Mouse (Mus musculus) heart, adult 8-10 months (tissue): ENCODE measurements around the gene Gemin8. TPM values are rescaled to one million over a fixed set of nuclear protein-coding genes. Genes with fewer than 3 reads are reported as not detected.

ENCODE experiments used
- DNase-seq: peaks from one replicate; pipeline ENCODE4 v3.0.0; 2022; ENCODE audit warnings: low spot score
- total RNA-seq, 4 experiments: library from RNA; stranded (reverse); gene quantifications; 2 replicates each; pipeline ENCODE4 v1.2.4; 2022

Gemin8 gene
- total RNA-seq, 4 experiments from 2014 or later: 2.0 to 3.1 (median 2.9) TPM

- no peak for DNase-seq
Measured at GRCm38 (mm10) chrX:166229750-166230149, 59.5 kb downstream of the Gemin8 start.

DNA sequence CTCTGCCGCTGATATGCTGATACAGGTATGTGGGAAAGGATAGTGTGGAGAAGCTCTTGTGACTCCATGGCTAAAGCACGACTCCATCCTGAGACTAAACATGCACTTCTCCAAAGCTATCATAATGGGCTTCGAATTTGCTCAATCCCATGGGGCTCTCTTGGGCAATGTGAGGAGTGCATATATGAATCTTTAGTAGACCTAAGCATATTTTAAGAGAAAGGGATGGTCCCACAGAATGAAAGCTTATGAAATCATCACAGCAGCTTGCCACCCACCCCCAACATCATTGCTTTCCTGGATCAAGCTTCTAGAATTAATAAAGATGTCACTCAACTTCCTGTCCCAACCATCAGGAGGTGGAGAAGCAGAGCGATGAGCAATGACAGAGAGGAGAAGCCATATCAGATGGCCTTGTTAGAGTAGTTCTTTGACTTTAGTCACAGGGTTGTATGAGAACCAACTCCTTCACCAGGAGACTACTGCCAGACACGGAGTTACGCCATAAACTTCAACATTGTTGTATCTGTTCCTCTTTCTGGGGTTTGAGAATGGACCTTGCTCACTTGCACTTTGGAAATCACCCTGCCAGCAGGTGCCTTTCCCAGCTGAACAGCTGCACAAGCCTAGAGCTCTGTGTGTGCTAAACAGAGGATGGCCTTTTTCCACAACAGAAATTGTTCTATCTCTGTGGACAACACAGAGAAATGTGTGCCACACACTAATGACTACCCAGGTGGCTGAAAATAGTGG, 60.4 kb downstream of the Gemin8 start:
- DNase-seq: no peak

DNA sequence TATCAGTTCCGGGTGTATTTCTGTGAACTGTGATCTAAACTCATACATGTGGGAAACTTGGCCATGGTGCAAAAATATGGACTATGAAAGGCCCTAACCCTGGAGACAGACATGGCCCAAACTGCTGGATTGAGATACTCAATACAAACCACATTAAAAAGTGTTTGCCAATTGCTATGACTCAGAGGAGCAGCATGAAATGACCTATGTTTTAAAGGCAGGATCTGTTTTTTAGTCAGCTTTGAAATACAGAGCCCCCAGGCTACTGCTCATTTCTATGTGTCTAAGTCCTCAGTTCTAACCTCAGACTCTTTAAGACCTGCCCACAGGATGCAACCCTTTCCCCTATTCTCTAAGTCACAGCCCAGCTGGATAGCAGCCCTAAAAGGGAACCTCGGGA, 65.9 kb downstream of the Gemin8 start:
- peak; percentile 6 for DNase-seq

DNA sequence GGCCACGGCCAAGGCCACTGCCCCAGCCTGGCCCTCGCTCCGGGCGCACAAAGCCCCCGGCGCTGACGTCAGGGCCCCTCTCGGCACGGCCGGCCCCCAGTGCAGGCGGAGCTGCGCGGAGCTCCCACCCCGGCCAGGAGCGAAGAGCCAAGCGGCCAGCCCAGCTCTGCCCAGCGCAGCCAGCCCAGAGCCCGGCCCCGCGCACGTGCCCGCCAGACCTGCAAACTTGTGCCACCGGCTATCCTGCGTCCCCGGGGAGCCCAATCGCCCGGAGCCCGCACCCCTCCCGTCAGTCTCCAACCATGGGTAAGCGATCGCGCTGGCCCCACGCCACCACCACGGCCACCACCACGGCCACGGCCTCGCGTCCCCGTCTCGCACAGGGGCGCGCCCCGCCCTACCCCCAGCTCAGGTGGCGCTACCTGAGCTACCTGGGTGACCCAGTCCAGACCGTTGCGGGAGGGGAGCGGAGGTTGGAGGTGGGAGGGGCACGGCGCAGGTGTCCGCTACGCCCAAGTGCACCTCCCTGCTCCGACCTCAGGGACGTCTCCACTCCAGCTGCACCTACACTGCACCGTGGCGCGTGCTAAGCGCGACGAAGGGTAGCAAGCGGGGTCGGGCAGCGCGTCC, 68.7 kb downstream of the Gemin8 start, which contains the start of gene Gpm6b:
Gene Gpm6b (plus strand): TSS at position 81 of the 630 bp plus-strand sequence.
- peak; percentile 2 for DNase-seq

GRCm38 (mm10) chrX:166239520-166239919, 69.3 kb downstream of the Gemin8 start:
- no peak for DNase-seq

Other genes with a start within 250 kb of the Gemin8 start
- gene Gpm6b, start 68.5 kb downstream of the Gemin8 start, total RNA-seq: 10 to 100 TPM; 10.5 to 11.3 (median 10.5) TPM